Mouse (Mus musculus) MEL (cell line): ENCODE results near the gene Prpf40a. TPM values are rescaled to one million over a fixed set of nuclear protein-coding genes. Genes with fewer than 3 reads are reported as not detected.

Source experiments
- DNase-seq: peaks from one replicate; pipeline ENCODE4 v3.0.0; 2011; ENCODE audit warnings: low read depth, low spot score
- H3K27ac ChIP-seq: 2 replicates; pipeline ENCODE4 v1.5.1; 2012; ENCODE audit warnings: low read depth, mild to moderate bottlenecking, control low read depth, low read length, moderate library complexity; ENCODE audit not compliant: control insufficient read depth
- H3K27me3 ChIP-seq, 2 experiments: fragments of 150-350 bp in 1 of 2; sonication (generic) in 1 of 2; 2 replicates each; pipeline ENCODE4 v1.6.1; 2012; ENCODE audit warnings: low read length in 2 of 2, mild to moderate bottlenecking in 2 of 2, improper control_type of control experiment in 1 of 2, moderate library complexity in 1 of 2; ENCODE audit not compliant: insufficient read depth in 2 of 2, control insufficient read depth in 1 of 2
- H3K36me3 ChIP-seq, 2 experiments: 2 replicates each; pipeline ENCODE4 v1.6.1; 2012 to 2014; ENCODE audit warnings: low read length in 2 of 2, improper control_type of control experiment in 1 of 2, inconsistent platforms in 1 of 2, mild to moderate bottlenecking in 1 of 2; ENCODE audit not compliant: insufficient read depth in 2 of 2, control insufficient read depth in 1 of 2
- H3K4me1 ChIP-seq, 2 experiments: fragments of 150-350 bp in 1 of 2; sonication (generic) in 1 of 2; 2 replicates each; pipeline ENCODE4 v1.6.1; 2012; ENCODE audit warnings: low read length in 2 of 2, improper control_type of control experiment in 1 of 2, mild to moderate bottlenecking in 1 of 2; ENCODE audit not compliant: insufficient read depth in 2 of 2, control insufficient read depth in 1 of 2
- H3K4me3 ChIP-seq, 2 experiments: fragments of 150-350 bp in 1 of 2; sonication (generic) in 1 of 2; 2 replicates each; pipeline ENCODE4 v1.5.1; 2012; ENCODE audit warnings: low read depth in 2 of 2, low read length in 2 of 2, mild to moderate bottlenecking in 2 of 2, moderate library complexity in 2 of 2, control low read depth in 1 of 2, improper control_type of control experiment in 1 of 2; ENCODE audit not compliant: control insufficient read depth in 1 of 2, insufficient read depth in 1 of 2
- H3K79me2 ChIP-seq: 2 replicates; pipeline ENCODE4 v1.6.1; 2012; ENCODE audit warnings: mild to moderate bottlenecking, low read length, moderate library complexity; ENCODE audit not compliant: control insufficient read depth, poor library complexity, insufficient read depth
- H3K9ac ChIP-seq: 2 replicates; pipeline ENCODE4 v1.6.1; 2012; ENCODE audit warnings: low read depth, mild to moderate bottlenecking, control low read depth, low read length, moderate library complexity; ENCODE audit not compliant: control insufficient read depth, poor library complexity, severe bottlenecking
- H3K9me3 ChIP-seq: fragments of 150-350 bp; sonication (generic); replicated peaks from 2 replicates; pipeline ENCODE4 v1.6.1; 2012; ENCODE audit warnings: mild to moderate bottlenecking, low read length, improper control_type of control experiment, moderate library complexity; ENCODE audit not compliant: insufficient read depth
- BHLHE40 ChIP-seq: IDR thresholded peaks from 2 replicates; pipeline ENCODE4 v1.6.1; 2012; ENCODE audit warnings: low read depth, mild to moderate bottlenecking, inconsistent platforms, low read length, improper control_type of control experiment, borderline replicate concordance
- CHD1 ChIP-seq: IDR thresholded peaks from 2 replicates; pipeline ENCODE4 v1.6.1; 2012; ENCODE audit warnings: low read depth, mild to moderate bottlenecking, inconsistent platforms, low read length, improper control_type of control experiment
- CTCF ChIP-seq, 3 experiments: IDR thresholded peaks in 2 of 3; conservative IDR thresholded peaks in 1 of 3; 2 replicates each; pipeline ENCODE4 v1.5.1; 2011 to 2012; ENCODE audit warnings: low read length in 3 of 3, low read depth in 2 of 3, mild to moderate bottlenecking in 2 of 3, improper control_type of control experiment in 1 of 3, inconsistent platforms in 1 of 3, mixed read lengths in 1 of 3, moderate library complexity in 1 of 3; ENCODE audit not compliant: control insufficient read depth in 1 of 3, insufficient read depth in 1 of 3, poor library complexity in 1 of 3, severe bottlenecking in 1 of 3
- E2F4 ChIP-seq: IDR thresholded peaks from 2 replicates; pipeline ENCODE4 v1.6.1; 2011; ENCODE audit warnings: low read depth, low read length, improper control_type of control experiment, borderline replicate concordance
- ETS1 ChIP-seq: IDR thresholded peaks from 2 replicates; pipeline ENCODE4 v1.6.1; 2012; ENCODE audit warnings: low read depth, mild to moderate bottlenecking, inconsistent platforms, low read length, improper control_type of control experiment, moderate library complexity
- GATA1 ChIP-seq: IDR thresholded peaks from 2 replicates; pipeline ENCODE4 v1.6.1; 2011; ENCODE audit warnings: low read depth, low read length, improper control_type of control experiment
- MAFK ChIP-seq: IDR thresholded peaks from 2 replicates; pipeline ENCODE4 v1.6.1; 2011; ENCODE audit warnings: low read depth, mild to moderate bottlenecking, low read length, improper control_type of control experiment, borderline replicate concordance
- MAX ChIP-seq: IDR thresholded peaks from 2 replicates; pipeline ENCODE4 v1.6.1; 2011; ENCODE audit warnings: low read length, improper control_type of control experiment
- MEF2A ChIP-seq: IDR thresholded peaks from 2 replicates; pipeline ENCODE4 v1.6.1; 2014; ENCODE audit warnings: low read depth, mild to moderate bottlenecking, inconsistent platforms, low read length, improper control_type of control experiment; ENCODE audit not compliant: poor library complexity, insufficient replicate concordance, severe bottlenecking; ENCODE audit errors: extremely low read depth
- NELFE ChIP-seq: IDR thresholded peaks from 2 replicates; pipeline ENCODE4 v1.6.1; 2011; ENCODE audit warnings: low read depth, low read length, improper control_type of control experiment
- NRF1 ChIP-seq: IDR thresholded peaks from 2 replicates; pipeline ENCODE4 v1.6.1; 2014; ENCODE audit warnings: low read depth, mild to moderate bottlenecking, inconsistent platforms, low read length, improper control_type of control experiment, moderate library complexity; ENCODE audit not compliant: poor library complexity, insufficient read depth, severe bottlenecking
- POLR2AphosphoS2 ChIP-seq: IDR thresholded peaks from 2 replicates; pipeline ENCODE4 v1.6.1; 2011; ENCODE audit warnings: low read length, improper control_type of control experiment
- POLR2AphosphoS5 ChIP-seq: IDR thresholded peaks from 2 replicates; pipeline ENCODE4 v1.6.1; 2012; ENCODE audit warnings: low read depth, borderline replicate concordance, mild to moderate bottlenecking, inconsistent platforms, low read length, moderate library complexity, mixed read lengths
- RAD21 ChIP-seq: IDR thresholded peaks from 2 replicates; pipeline ENCODE4 v1.6.1; 2011; ENCODE audit warnings: mild to moderate bottlenecking, low read depth, low read length, improper control_type of control experiment
- RCOR1 ChIP-seq: IDR thresholded peaks from 2 replicates; pipeline ENCODE4 v1.6.1; 2012; ENCODE audit warnings: low read depth, mild to moderate bottlenecking, inconsistent platforms, low read length, improper control_type of control experiment
- SIN3A ChIP-seq: IDR thresholded peaks from 2 replicates; pipeline ENCODE4 v1.6.1; 2012; ENCODE audit warnings: low read length, improper control_type of control experiment, inconsistent platforms
- SMC3 ChIP-seq: IDR thresholded peaks from 2 replicates; pipeline ENCODE4 v1.6.1; 2011; ENCODE audit warnings: low read depth, low read length, improper control_type of control experiment
- UBTF ChIP-seq: IDR thresholded peaks from 2 replicates; pipeline ENCODE4 v1.6.1; 2012; ENCODE audit warnings: low read depth, mild to moderate bottlenecking, inconsistent platforms, low read length, improper control_type of control experiment, moderate library complexity, borderline replicate concordance; ENCODE audit not compliant: insufficient read depth
- USF1 ChIP-seq: IDR thresholded peaks from 2 replicates; pipeline ENCODE4 v1.6.1; 2014; ENCODE audit warnings: low read depth, mild to moderate bottlenecking, inconsistent platforms, low read length, improper control_type of control experiment, moderate library complexity
- USF2 ChIP-seq, 2 experiments: IDR thresholded peaks; 2 replicates each; pipeline ENCODE4 v1.6.1; 2011 to 2012; ENCODE audit warnings: improper control_type of control experiment in 2 of 2, low read length in 2 of 2, borderline replicate concordance in 1 of 2, inconsistent platforms in 1 of 2, low read depth in 1 of 2, mild to moderate bottlenecking in 1 of 2; ENCODE audit not compliant: insufficient read depth in 1 of 2
- ZC3H11A ChIP-seq: IDR thresholded peaks from 2 replicates; pipeline ENCODE4 v1.6.1; 2012; ENCODE audit warnings: low read depth, mild to moderate bottlenecking, inconsistent platforms, low read length, improper control_type of control experiment
- ZMIZ1 ChIP-seq: IDR thresholded peaks from 2 replicates; pipeline ENCODE4 v1.6.1; 2012; ENCODE audit warnings: low read depth, mild to moderate bottlenecking, inconsistent platforms, low read length, improper control_type of control experiment, moderate library complexity
- polyA plus RNA-seq, 2 experiments: library from polyadenylated mRNA; stranded (reverse) in 1 of 2; unstranded in 1 of 2; fragments of >175 nt in 1 of 2; fragments of >200 nt in 1 of 2; gene quantifications; 2 replicates each; pipeline versions ENCODE4 v1.2.1 to v1.2.4; 2012; ENCODE audit warnings: low replicate concordance in 2 of 2, low read depth in 1 of 2; ENCODE audit not compliant: insufficient read length in 2 of 2, insufficient read depth in 1 of 2, missing spikeins in 1 of 2
- total RNA-seq: library from RNA; depleted of rRNA; stranded (reverse); fragments of 300-350 nt; gene quantifications from 2 replicates; pipeline ENCODE4 v1.2.3, GENCODE M21; 2012

The Prpf40a gene
- total and polyA plus RNA-seq, 3 experiments = 82.9 to 98.5 (median 94.9) TPM

- Histone ChIP-seq H3K4me3 (no peak overlapping the region), H3K27ac (no peak overlapping the region), H3K27me3 (no peaks in the 10 kb centered on the region), H3K9me3 (no peaks in the 10 kb centered on the region), H3K4me1 (peaks cover 0 to 6% of the 10 kb centered on the region in 2 experiments; a peak in 2 of 4 replicates), H3K36me3 (peaks cover 13 to 36% of the 10 kb centered on the region in 2 experiments), H3K79me2 (peaks cover 2% of the 10 kb centered on the region; the same call in 1 of the 2 replicates), H3K9ac (no peak overlapping the region)
- TF ChIP-seq SMC3 (peak; percentile 32), MAX (no peak), POLR2AphosphoS2 (no peak), BHLHE40 (no peak), E2F4 (no peak), RAD21 (peak; percentile 49), ETS1 (no peak), NRF1 (no peak), MAFK (no peak), MEF2A (no peak), USF2 (IDR thresholded peaks at IDR 0.05; ENCODE audit: borderline replicate concordance in 1 of 2, insufficient read depth in 1 of 2, low read depth in 1 of 2, low read length in 2 of 2) (no peak), CTCF (IDR thresholded peaks at IDR 0.05 in 2 of 3, conservative IDR thresholded peaks at IDR 0.05 in 1 of 3; ENCODE audit: control insufficient read depth in 1 of 3, insufficient read depth in 1 of 3, low read depth in 2 of 3, low read length in 3 of 3, poor library complexity in 1 of 3, severe bottlenecking in 1 of 3) (peak in 2 of 3 experiments; percentile 8 to 71; a peak in 2 of 6 replicates), RCOR1 (no peak), UBTF (no peak)
- DNase-seq = peak; percentile 61
These were observed 13.5 kb upstream of the Prpf40a start for GRCm38 (mm10) chr2:53204373-53205274.

GRCm38 (mm10) chr2:53200164-53200885 is 9.2 kb upstream of the Prpf40a start:
- Histone ChIP-seq H3K79me2 (peaks cover 11% of the 10 kb centered on the region), H3K36me3 (peaks cover 15 to 35% of the 10 kb centered on the region in 2 experiments), H3K27ac (peak overlapping the region; percentile 67), H3K9ac (0 out of 2 replicates have a peak overlapping the region, but pooled peaks have one; percentile 30), H3K4me3 (no peak overlapping the region), H3K9me3 (no peaks in the 10 kb centered on the region), H3K27me3 (no peaks in the 10 kb centered on the region), H3K4me1 (peaks cover 4 to 6% of the 10 kb centered on the region in 2 experiments; a peak in 3 of 4 replicates)
- peak; percentile 91 for DNase-seq
- TF ChIP-seq POLR2AphosphoS2 = no peak
- TF ChIP-seq NELFE = no peak
- TF ChIP-seq USF1 = 0 out of 2 replicates have a peak, but pooled peaks have one; percentile 7
- TF ChIP-seq ETS1 = peak; percentile 88
- TF ChIP-seq CHD1 = no peak
- no peak for TF ChIP-seq BHLHE40
- no peak for TF ChIP-seq E2F4
- TF ChIP-seq CTCF (IDR thresholded peaks at IDR 0.05 in 2 of 3, conservative IDR thresholded peaks at IDR 0.05 in 1 of 3; ENCODE audit: control insufficient read depth in 1 of 3, insufficient read depth in 1 of 3, low read depth in 2 of 3, low read length in 3 of 3, poor library complexity in 1 of 3, severe bottlenecking in 1 of 3) = no peak
- TF ChIP-seq ZMIZ1 = no peak
- no peak for TF ChIP-seq MAFK
- TF ChIP-seq NRF1 = no peak
- peak; percentile 30; the same call in 1 of the 2 replicates for TF ChIP-seq RCOR1
- TF ChIP-seq ZC3H11A = no peak
- TF ChIP-seq POLR2AphosphoS5 = no peak
- peak; percentile 85 for TF ChIP-seq SIN3A
- no peak for TF ChIP-seq RAD21
- no peak for TF ChIP-seq UBTF
- peak; percentile 36; the same call in 1 of the 2 replicates for TF ChIP-seq GATA1
- TF ChIP-seq MEF2A = peak; percentile 89; the same call in 1 of the 2 replicates
